Mouse (Mus musculus) stomach, adult 2 months (tissue): ENCODE results near the gene Olfr554. TPM values are rescaled to one million over a fixed set of nuclear protein-coding genes. Genes with fewer than 3 reads are reported as not detected.

ENCODE experiments used
- polyA plus RNA-seq: library from polyadenylated mRNA; depleted of rRNA; stranded (reverse); fragments of >200 nt; gene quantifications from 2 replicates; pipeline ENCODE4 v1.2.3, GENCODE M21; 2012; rRNA removed

The Olfr554 gene
- polyA plus RNA-seq, result not detected in 2 replicates

GRCm38 (mm10) chr7:102638132-102638531 is at the start of gene Olfr554:
Olfr554 (plus strand) TSS chr7:102638432.

GRCm38 (mm10) chr7:102591786-102592185 is 46.4 kb upstream of the Olfr554 start, which contains the start of gene Olfr551:
Olfr551 (minus strand) TSS chr7:102591886.

GRCm38 (mm10) chr7:102597378-102598031 is 40.7 kb upstream of the Olfr554 start, which contains the start of gene Olfr552:
Olfr552 (plus strand) TSS chr7:102597770.

GRCm38 (mm10) chr7:102618118-102618517 is 20.1 kb upstream of the Olfr554 start, which contains the start of gene Olfr553:
Olfr553 (minus strand) TSS chr7:102618218.

GRCm38 (mm10) chr7:102658523-102658922 is 20.3 kb downstream of the Olfr554 start, which contains the start of gene Olfr555:
Olfr555 (plus strand) TSS chr7:102658823.

GRCm38 (mm10) chr7:102664599-102664998 is 26.4 kb downstream of the Olfr554 start, which contains the start of gene Olfr556:
Olfr556 (plus strand) TSS chr7:102664899.

GRCm38 (mm10) chr7:102686944-102687501 is 48.8 kb downstream of the Olfr554 start, which contains the start of gene Trim68:
Trim68 (minus strand) TSS chr7:102687327.

Other genes with a start within 250 kb of the Olfr554 start
- 1.4 and 2.7 TPM in 2 replicates for gene Rrm1, start 196.7 kb upstream of the Olfr554 start, polyA plus RNA-seq
- gene Olfr543, start 156.8 kb upstream of the Olfr554 start, polyA plus RNA-seq, result not detected in 2 replicates
- gene Olfr544, start 150.1 kb upstream of the Olfr554 start, polyA plus RNA-seq, result not detected in 2 replicates
- gene Olfr545, start 138.9 kb upstream of the Olfr554 start, polyA plus RNA-seq, result not detected in 2 replicates
- gene Olfr547, start 103.7 kb upstream of the Olfr554 start, polyA plus RNA-seq, result not detected in 2 replicates
- not detected in 2 replicates for gene Olfr548-ps1, start 97.5 kb upstream of the Olfr554 start, polyA plus RNA-seq
- not detected in 2 replicates for gene Olfr549, start 88.6 kb upstream of the Olfr554 start, polyA plus RNA-seq
- gene Trim21, start 72.9 kb upstream of the Olfr554 start, polyA plus RNA-seq, result 0.67 and 0.84 TPM in 2 replicates
- not detected in 2 replicates for gene Olfr550, start 67.0 kb upstream of the Olfr554 start, polyA plus RNA-seq
- not detected in 2 replicates for gene Olfr551, start 46.5 kb upstream of the Olfr554 start, polyA plus RNA-seq
- not detected in 2 replicates for gene Olfr552, start 40.7 kb upstream of the Olfr554 start, polyA plus RNA-seq
- not detected in 2 replicates for gene Olfr553, start 20.2 kb upstream of the Olfr554 start, polyA plus RNA-seq
- gene Olfr555, start 20.4 kb downstream of the Olfr554 start, polyA plus RNA-seq, result not detected in 2 replicates
- not detected in 2 replicates for gene Olfr556, start 26.5 kb downstream of the Olfr554 start, polyA plus RNA-seq
- 2.8 and 3.8 TPM in 2 replicates for gene Trim68, start 48.9 kb downstream of the Olfr554 start, polyA plus RNA-seq
- not detected in 2 replicates for gene Olfr557, start 57.5 kb downstream of the Olfr554 start, polyA plus RNA-seq
- gene Olfr558, start 63.8 kb downstream of the Olfr554 start, polyA plus RNA-seq, result 0.15 and 0.35 TPM in 2 replicates
- gene Olfr33, start 80.6 kb downstream of the Olfr554 start, polyA plus RNA-seq, result 0.15 TPM in 1 of 2 replicates, not detected in the other
- gene Olfr559, start 89.1 kb downstream of the Olfr554 start, polyA plus RNA-seq, result not detected in 2 replicates
- gene Olfr560, start 120.9 kb downstream of the Olfr554 start, polyA plus RNA-seq, result not detected in 2 replicates
- 0.41 and 0.78 TPM in 2 replicates for gene Olfr78, start 121.0 kb downstream of the Olfr554 start, polyA plus RNA-seq
- gene Olfr561, start 132.8 kb downstream of the Olfr554 start, polyA plus RNA-seq, result not detected in 2 replicates
- not detected in 2 replicates for gene Olfr564, start 165.0 kb downstream of the Olfr554 start, polyA plus RNA-seq
- gene Olfr566, start 220.3 kb downstream of the Olfr554 start, polyA plus RNA-seq, result not detected in 2 replicates
- not detected in 2 replicates for gene Olfr568, start 238.7 kb downstream of the Olfr554 start, polyA plus RNA-seq